Mouse (Mus musculus) bone marrow macrophage, adult 2 months (primary cell): ENCODE data around the gene Tmbim4. TPM values are rescaled to one million over a fixed set of nuclear protein-coding genes. Genes with fewer than 3 reads are reported as not detected.

ENCODE experiments used
- H3K27ac ChIP-seq: 2 replicates; pipeline ENCODE4 v1.5.1; 2012; ENCODE audit warnings: low read depth, low read length; ENCODE audit not compliant: insufficient read depth
- H3K4me1 ChIP-seq: 2 replicates; pipeline ENCODE4 v1.6.1; 2012; ENCODE audit warnings: low read length; ENCODE audit not compliant: control insufficient read depth, insufficient read depth
- H3K4me3 ChIP-seq: 2 replicates; pipeline ENCODE4 v1.5.1; 2012; ENCODE audit warnings: mild to moderate bottlenecking, low read length, moderate library complexity; ENCODE audit not compliant: insufficient read depth
- CTCF ChIP-seq: IDR thresholded peaks from 2 replicates; pipeline ENCODE4 v1.5.1; 2012; ENCODE audit warnings: low read depth, mild to moderate bottlenecking, low read length, moderate library complexity
- POLR2A ChIP-seq: IDR thresholded peaks from 2 replicates; pipeline ENCODE4 v1.6.1; 2012; ENCODE audit warnings: mild to moderate bottlenecking, low read depth, low read length, borderline replicate concordance
- polyA plus RNA-seq: library from polyadenylated mRNA; stranded (reverse); fragments of >200 nt; gene quantifications from 2 replicates; pipeline ENCODE4 v1.2.4, GENCODE M21; 2012; ENCODE audit not compliant: missing spikeins, insufficient read depth, insufficient read length

Tmbim4 gene
- polyA plus RNA-seq, 1 experiment, result 180 TPM

DNA sequence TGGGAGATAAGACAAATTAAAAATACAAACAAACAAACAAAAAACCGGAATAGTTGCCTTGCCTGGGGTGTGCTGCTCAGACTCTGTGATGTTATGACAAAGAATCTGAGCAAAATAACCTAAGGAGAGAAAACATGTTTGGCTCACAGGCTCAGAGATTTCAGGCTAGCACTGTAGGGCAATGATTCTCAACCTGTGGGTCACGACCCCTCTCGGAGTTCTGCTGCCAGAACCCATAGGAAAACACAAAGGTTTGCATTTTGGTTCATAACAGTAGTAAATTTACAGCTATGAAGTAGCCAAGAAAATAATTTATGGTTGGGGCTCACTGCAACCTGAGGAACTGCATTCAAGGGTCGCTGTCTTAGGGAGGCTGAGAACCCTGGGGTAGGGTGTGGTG is 9.1 kb upstream of the Tmbim4 start:
- Histone ChIP-seq H3K4me1 (peaks cover 27% of the 10 kb centered on the region), H3K4me3 (no peak overlapping the region), H3K27ac (no peak overlapping the region)
- TF ChIP-seq CTCF (no peak), POLR2A (no peak)

DNA sequence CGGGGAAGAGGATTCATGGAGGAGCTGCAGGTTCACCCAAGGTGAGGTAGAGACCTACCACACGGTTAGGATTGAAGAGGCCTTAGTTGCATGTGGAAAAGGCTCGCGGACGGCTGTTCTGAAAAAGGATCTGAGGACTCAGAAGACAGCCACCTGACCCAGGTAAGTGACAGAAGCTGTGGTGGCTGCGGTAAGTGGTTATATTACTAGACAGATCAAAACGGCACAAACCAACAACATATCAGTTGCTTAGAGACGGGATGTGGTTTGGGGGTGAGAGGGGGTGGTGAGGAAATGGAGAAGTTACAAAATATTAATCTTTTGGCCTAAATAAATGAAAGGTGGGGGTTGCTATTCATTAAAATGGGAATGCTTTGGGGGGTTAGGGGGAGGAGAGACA is 8.1 kb upstream of the Tmbim4 start:
- Histone ChIP-seq H3K4me3 (no peak overlapping the region), H3K4me1 (peaks cover 31% of the 10 kb centered on the region), H3K27ac (no peak overlapping the region)
- TF ChIP-seq CTCF (no peak), POLR2A (no peak)

DNA sequence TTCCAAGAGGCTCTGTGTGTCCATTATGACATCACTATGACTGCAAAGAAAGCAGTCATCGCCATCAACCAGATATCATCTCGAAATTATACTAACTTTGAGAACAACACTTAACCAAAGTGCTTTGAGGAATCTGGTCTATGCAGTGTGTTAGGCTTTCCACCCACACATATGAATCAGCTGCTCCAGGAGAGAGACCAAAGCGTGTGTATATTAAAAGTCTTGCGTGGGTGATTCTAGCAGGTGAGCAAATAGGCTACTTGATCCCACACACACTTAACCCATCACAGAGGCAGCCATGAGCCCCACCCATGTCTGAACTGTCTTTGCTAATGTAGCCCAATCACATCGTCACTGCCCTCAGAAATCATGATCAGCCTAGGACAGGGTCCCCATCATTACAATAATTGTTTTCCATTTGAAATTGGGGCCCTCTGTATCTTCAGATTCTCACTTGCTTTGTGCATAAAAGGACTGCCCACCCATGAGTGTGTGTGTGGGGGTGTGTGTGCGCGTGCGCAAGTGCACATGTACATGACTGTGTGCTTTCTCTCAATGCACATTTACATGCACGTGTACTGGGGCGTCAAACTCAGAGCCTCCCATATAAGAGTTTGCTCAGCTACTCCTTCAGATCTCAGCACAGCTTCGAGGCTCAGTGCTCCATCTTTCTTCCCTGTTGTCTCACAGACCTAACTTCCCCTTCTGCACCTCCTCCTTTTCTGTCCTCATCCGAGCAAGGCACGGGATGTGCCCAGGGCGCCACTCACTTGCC is 4.1 kb upstream of the Tmbim4 start:
- peaks cover 14% of the 10 kb centered on the region for H3K4me1 ChIP-seq
- no peak overlapping the region for H3K27ac ChIP-seq
- TF ChIP-seq CTCF, result no peak
- H3K4me3 ChIP-seq, result no peak overlapping the region

DNA sequence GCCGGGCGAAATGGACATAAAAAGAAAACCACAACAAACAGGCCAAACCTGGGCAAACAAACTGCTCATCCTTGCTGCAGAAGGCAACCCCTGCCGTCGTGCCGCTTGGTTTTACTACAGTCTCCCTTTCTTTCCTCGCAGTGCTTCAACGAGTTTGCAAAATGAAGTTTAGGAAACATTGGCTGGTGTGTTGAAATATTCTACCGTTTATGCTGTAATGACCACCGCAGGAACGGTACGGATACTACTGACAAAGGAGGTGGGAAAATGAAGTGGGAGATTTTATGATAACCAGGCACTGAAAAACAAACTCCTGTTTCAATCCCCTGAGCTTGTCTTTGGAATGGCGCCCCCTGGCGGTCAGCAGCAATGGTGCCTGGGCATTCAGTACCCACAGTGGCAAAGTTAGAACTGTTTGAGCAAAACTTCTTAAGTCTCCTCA is 592 bp downstream of the Tmbim4 start, which contains the start of gene Irak3:
Irak3 (minus strand) TSS at position 170 of the 442 bp plus-strand sequence.
- H3K4me3 ChIP-seq, result peak within 1 kb of the TSS; percentile 68
- H3K27ac ChIP-seq, result peak within 1 kb of the TSS; percentile 72
- H3K4me1 ChIP-seq, result peaks cover 21% of the 10 kb centered on the region
- no peak for TF ChIP-seq POLR2A
- peak; percentile 92 for TF ChIP-seq CTCF

DNA sequence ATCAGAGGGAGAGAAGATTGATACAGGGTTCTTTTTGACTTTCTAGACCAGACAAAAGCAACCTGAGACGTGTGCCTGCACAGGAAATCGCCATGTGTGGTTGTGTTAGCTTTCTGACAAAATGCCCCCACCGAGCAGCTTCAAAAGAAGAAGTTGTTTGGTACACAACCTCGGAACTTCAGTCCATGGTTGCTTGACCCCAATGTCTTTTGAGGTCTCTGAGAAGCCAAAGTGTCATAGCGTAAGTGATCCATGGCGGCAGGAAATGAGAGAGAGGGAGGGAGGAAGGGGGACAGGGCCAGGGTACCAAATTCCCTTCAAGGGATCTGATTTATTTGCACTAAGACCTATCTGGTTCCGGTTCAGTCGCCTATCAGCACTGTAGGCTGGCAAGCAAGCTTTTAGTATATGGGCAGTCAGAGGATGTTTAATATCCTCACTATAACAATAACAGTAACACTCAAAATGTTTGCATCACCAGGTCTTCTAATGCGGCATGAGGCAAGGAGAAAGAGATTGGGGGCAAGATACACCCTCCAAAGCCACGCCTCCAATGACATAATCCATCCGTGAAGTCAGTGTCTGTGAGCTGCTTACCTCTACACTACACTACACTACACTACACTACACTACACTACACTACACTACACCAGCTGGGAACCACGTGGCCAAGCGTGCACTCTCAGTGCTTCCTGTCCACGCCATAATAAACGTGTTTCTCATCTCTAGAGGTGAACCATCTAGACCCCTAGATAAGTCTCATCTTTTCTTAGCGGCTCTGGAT is 1.3 kb downstream of the Tmbim4 start:
- TF ChIP-seq POLR2A, result no peak
- TF ChIP-seq CTCF, result no peak
- Histone ChIP-seq H3K4me3 (peak overlapping the region; percentile 0; the same call in 1 of the 2 replicates), H3K4me1 (peaks cover 15% of the 10 kb centered on the region), H3K27ac (no peak overlapping the region; the same call in 1 of the 2 replicates)

DNA sequence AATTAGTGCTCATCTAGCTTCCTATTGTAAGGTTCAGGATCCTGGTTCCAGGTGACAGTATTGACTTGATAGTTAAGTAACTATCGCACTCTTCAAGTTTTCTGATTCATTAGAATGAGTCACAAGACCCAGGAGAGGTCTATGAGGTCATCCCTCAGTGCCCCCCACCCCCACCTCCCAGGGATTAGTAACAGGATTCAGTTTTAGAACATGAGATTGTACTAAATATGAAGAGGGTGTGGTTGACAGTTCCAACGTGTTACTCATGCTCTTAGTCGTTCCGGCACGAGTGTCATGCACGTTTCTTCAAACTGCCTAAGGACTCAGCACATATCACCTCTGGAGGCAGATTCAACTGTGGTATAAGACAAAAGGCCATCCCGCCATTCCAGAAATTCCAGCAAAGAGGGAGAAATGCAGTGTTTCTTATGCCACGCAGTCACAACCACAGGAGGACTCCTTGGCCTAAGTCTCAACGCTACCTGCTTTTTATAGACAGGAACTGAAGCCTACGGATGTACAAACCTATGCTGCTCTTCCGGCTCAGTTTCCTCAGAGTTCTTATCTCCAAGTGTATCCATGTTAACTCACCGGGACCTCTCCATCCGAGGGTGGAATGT is 3.3 kb downstream of the Tmbim4 start:
- TF ChIP-seq CTCF (no peak), POLR2A (no peak)
- H3K4me1 ChIP-seq, result peaks cover 7% of the 10 kb centered on the region; the same call in 1 of the 2 replicates
- H3K4me3 ChIP-seq, result no peak overlapping the region
- no peak overlapping the region for H3K27ac ChIP-seq

DNA sequence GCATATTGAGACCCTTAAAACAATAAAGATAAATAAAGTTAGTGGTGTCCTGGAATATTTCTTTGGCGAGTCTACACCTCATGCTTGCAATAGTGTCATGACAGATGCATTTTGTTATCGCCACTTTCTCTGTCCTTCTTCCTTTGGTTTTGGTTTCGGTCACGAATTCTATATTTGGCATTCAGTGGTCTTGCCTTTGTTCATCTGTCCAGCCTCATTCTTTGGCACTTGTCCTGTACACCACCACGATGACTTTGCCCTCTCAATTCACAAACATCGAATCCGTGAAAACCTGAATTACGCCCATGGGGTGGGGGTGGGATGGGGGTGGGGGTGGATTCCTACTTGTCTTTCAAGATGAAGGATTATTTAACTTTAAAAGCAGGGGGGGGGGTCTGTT is 6.6 kb downstream of the Tmbim4 start:
- Histone ChIP-seq H3K27ac (no peak overlapping the region), H3K4me3 (no peak overlapping the region), H3K4me1 (peaks cover 3% of the 10 kb centered on the region)
- TF ChIP-seq POLR2A (no peak), CTCF (no peak)

DNA sequence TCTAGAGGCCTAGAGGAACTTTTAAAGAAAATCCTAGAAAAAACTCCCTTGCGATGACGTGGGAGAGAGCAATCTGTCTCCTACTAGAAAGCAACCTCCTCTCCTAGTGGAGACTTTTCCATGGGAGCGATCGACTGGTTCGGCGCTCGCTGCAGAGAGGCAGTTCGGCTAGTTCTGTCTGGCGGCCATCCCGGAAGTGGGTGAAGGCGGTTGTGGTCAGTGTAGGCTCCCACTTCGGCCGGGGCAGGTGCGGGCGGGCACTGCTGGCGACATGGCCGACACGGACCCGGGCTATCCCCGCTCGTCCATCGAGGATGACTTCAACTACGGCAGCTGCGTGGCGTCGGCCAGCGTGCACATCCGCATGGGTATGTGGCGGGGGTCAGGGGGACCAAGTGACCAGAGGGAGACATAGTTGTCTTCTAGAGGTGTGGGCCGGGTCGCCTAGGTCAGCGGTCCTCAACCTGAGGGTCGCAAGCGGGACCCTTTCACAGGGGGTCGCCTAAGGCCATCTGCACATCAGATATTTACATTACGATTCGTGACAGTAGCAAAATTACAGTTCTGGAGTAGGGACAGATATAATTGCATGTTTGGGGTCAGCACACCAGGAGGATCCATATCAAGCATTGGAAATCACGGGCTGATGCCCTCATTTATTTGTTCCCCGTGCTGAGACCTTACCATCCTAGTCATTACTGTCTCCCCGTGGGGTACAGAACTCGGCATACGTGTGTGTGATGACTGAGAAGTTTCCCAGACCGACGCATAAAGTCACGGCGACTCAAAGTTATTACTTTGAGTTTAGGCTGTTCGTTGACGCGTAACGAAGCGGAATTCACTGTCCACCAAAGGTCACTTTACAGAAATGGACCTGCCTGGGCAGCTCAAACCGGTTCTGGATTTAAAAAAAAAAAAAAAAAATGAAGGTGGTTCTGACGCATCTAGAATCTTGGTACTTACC is 7.5 kb downstream of the Tmbim4 start:
- Histone ChIP-seq H3K27ac (peak overlapping the region; percentile 11), H3K4me3 (peak overlapping the region; percentile 76), H3K4me1 (peaks cover 3% of the 10 kb centered on the region)
- TF ChIP-seq CTCF (no peak), POLR2A (0 out of 2 replicates have a peak, but pooled peaks have one; percentile 40)

DNA sequence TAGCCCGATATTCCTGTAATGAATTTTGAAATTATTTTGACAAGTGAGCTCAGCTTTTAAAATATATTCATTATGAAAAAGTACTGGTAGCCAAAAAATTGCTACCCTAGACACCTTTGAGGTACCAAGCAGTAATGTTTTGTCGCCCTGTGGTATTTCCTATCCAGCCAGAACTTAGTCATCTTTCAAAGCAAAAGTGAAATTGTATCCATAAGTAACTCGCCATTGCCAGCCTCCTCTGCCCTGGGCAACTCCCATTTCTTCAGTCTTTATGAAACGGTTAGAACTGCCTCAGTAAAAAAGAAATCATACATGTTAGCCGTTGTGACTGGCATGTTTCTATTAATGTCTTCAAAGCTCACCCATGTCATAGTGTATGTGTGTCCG is 8.1 kb downstream of the Tmbim4 start:
- no peak for TF ChIP-seq POLR2A
- no peak for TF ChIP-seq CTCF
- Histone ChIP-seq H3K4me1 (peaks cover 3% of the 10 kb centered on the region), H3K27ac (peak overlapping the region; percentile 32), H3K4me3 (peak overlapping the region; percentile 76)
